Mouse (Mus musculus): Measurements from ENCODE around the gene Kif23. TPM values are rescaled to one million over a fixed set of nuclear protein-coding genes. Genes with fewer than 3 reads are reported as not detected.

Kif23 gene
- total RNA-seq (2021) (under 1 TPM; 0.52 to 0.68 TPM), polyA plus RNA-seq (2012; rRNA removed) (0.45 and 1.0 TPM in 2 replicates)
- long read RNA-seq, partial matches to known transcripts, result 0 of 1 reads
- long read RNA-seq, other reads (novel, unspliced or antisense), result 1 of 1 reads

- 1% methylated on average over 44 of the region's 44 CpGs for WGBS
- peak within 1 kb of the TSS; percentile 67 for H3K4me3 ChIP-seq
- intact Hi-C loops (cut with DNase I), result loop anchor here (1.0 to 5.0 kb wide), 3 partner anchors 35 to 295 kb away; partner anchors contain the start of gene Glce
Observed at GRCm38 (mm10) chr9:61946623-61947401, at the start of gene Kif23. Gene Kif23, minus strand, starts transcription at chr9:61946774.

GRCm38 (mm10) chr9:61991158-61991557, 44.6 kb upstream of the Kif23 start:
- DNase-seq, result no peak
- Histone ChIP-seq H3K36me3 (ENCODE audit: control insufficient read depth, insufficient read depth, low read length) (no peaks in the 10 kb centered on the region), H3K27me3 (ENCODE audit: control insufficient read depth, insufficient read depth, low read length) (no peaks in the 10 kb centered on the region), H3K79me2 (replicated peaks; ENCODE audit: control insufficient read depth, insufficient read depth, low read length) (no peaks in the 10 kb centered on the region), H3K4me1 (ENCODE audit: control insufficient read depth, insufficient read depth, low read length) (no peaks in the 10 kb centered on the region), H3K9ac (ENCODE audit: low read depth, low read length) (no peak overlapping the region), H3K4me3 (no peak overlapping the region), H3K27ac (no peak overlapping the region)
- 54% methylated on average over 4 of the region's 4 CpGs for WGBS
- intact Hi-C loops (cut with DNase I), result no loop called here
- TF ChIP-seq EP300 (IDR thresholded peaks at IDR 0.05; ENCODE audit: insufficient read depth, low read depth, low read length), result no peak
- no peak for TF ChIP-seq POLR2A (IDR thresholded peaks at IDR 0.05; ENCODE audit: insufficient read depth, low read depth, low read length)
- no peak for TF ChIP-seq CTCF (IDR thresholded peaks at IDR 0.05)

More at GRCm38 (mm10) chr9:61946623-61947401, at the start of gene Kif23:
- no peaks in the 10 kb centered on the region for H3K4me1 ChIP-seq (ENCODE audit: control insufficient read depth, insufficient read depth, low read length)
- no peaks in the 10 kb centered on the region for H3K27me3 ChIP-seq (ENCODE audit: control insufficient read depth, insufficient read depth, low read length)
- no peaks in the 10 kb centered on the region; the same call in 1 of the 2 replicates for H3K79me2 ChIP-seq (replicated peaks; ENCODE audit: control insufficient read depth, insufficient read depth, low read length)
- H3K27ac ChIP-seq, result peak within 1 kb of the TSS; percentile 81
- no peaks in the 10 kb centered on the region for H3K36me3 ChIP-seq (ENCODE audit: control insufficient read depth, insufficient read depth, low read length)
- TF ChIP-seq CTCF (IDR thresholded peaks at IDR 0.05) (peak; percentile 90), POLR2A (IDR thresholded peaks at IDR 0.05; ENCODE audit: insufficient read depth, low read depth, low read length) (peak; percentile 72), EP300 (IDR thresholded peaks at IDR 0.05; ENCODE audit: insufficient read depth, low read depth, low read length) (no peak)
- DNase-seq, result peak; percentile 98 to 99
- H3K9ac ChIP-seq (ENCODE audit: low read depth, low read length), result peak within 1 kb of the TSS; percentile 73

- TF ChIP-seq POLR2A (IDR thresholded peaks at IDR 0.05; ENCODE audit: insufficient read depth, low read depth, low read length) (no peak), EP300 (IDR thresholded peaks at IDR 0.05; ENCODE audit: insufficient read depth, low read depth, low read length) (no peak), CTCF (IDR thresholded peaks at IDR 0.05) (no peak)
- intact Hi-C loops (cut with DNase I), result no loop called here
Observed at GRCm38 (mm10) chr9:61990738-61991137, 44.2 kb upstream of the Kif23 start.

GRCm38 (mm10) chr9:61986055-61986454, 39.5 kb upstream of the Kif23 start:
- no peak overlapping the region for H3K9ac ChIP-seq (ENCODE audit: low read depth, low read length)
- no peaks in the 10 kb centered on the region for H3K27me3 ChIP-seq (ENCODE audit: control insufficient read depth, insufficient read depth, low read length)
- H3K79me2 ChIP-seq (replicated peaks; ENCODE audit: control insufficient read depth, insufficient read depth, low read length), result no peaks in the 10 kb centered on the region
- TF ChIP-seq CTCF (IDR thresholded peaks at IDR 0.05) (no peak), POLR2A (IDR thresholded peaks at IDR 0.05; ENCODE audit: insufficient read depth, low read depth, low read length) (no peak), EP300 (IDR thresholded peaks at IDR 0.05; ENCODE audit: insufficient read depth, low read depth, low read length) (no peak)
- intact Hi-C loops (cut with DNase I), result loop anchor here (10.0 kb wide), 1 partner anchor 81 kb away; no protein-coding TSS in a partner anchor
- no peak overlapping the region for H3K27ac ChIP-seq
- H3K4me1 ChIP-seq (ENCODE audit: control insufficient read depth, insufficient read depth, low read length), result no peaks in the 10 kb centered on the region
- no peak for DNase-seq
- H3K36me3 ChIP-seq (ENCODE audit: control insufficient read depth, insufficient read depth, low read length), result no peaks in the 10 kb centered on the region
- H3K4me3 ChIP-seq, result no peak overlapping the region
- 75% methylated on average over 7 of the region's 7 CpGs for WGBS

More at GRCm38 (mm10) chr9:61990738-61991137, 44.2 kb upstream of the Kif23 start:
- WGBS, result 40% methylated on average over 3 of the region's 3 CpGs
- DNase-seq, result no peak
- H3K4me1 ChIP-seq (ENCODE audit: control insufficient read depth, insufficient read depth, low read length), result no peaks in the 10 kb centered on the region
- no peaks in the 10 kb centered on the region for H3K27me3 ChIP-seq (ENCODE audit: control insufficient read depth, insufficient read depth, low read length)
- no peaks in the 10 kb centered on the region for H3K36me3 ChIP-seq (ENCODE audit: control insufficient read depth, insufficient read depth, low read length)
- H3K27ac ChIP-seq, result no peak overlapping the region
- H3K79me2 ChIP-seq (replicated peaks; ENCODE audit: control insufficient read depth, insufficient read depth, low read length), result no peaks in the 10 kb centered on the region
- no peak overlapping the region for H3K4me3 ChIP-seq
- no peak overlapping the region for H3K9ac ChIP-seq (ENCODE audit: low read depth, low read length)

GRCm38 (mm10) chr9:61985183-61985863, 38.7 kb upstream of the Kif23 start:
- Histone ChIP-seq H3K27ac (no peak overlapping the region), H3K27me3 (ENCODE audit: control insufficient read depth, insufficient read depth, low read length) (no peaks in the 10 kb centered on the region), H3K79me2 (replicated peaks; ENCODE audit: control insufficient read depth, insufficient read depth, low read length) (no peaks in the 10 kb centered on the region), H3K4me1 (ENCODE audit: control insufficient read depth, insufficient read depth, low read length) (no peaks in the 10 kb centered on the region), H3K36me3 (ENCODE audit: control insufficient read depth, insufficient read depth, low read length) (no peaks in the 10 kb centered on the region), H3K4me3 (no peak overlapping the region), H3K9ac (ENCODE audit: low read depth, low read length) (no peak overlapping the region)
- TF ChIP-seq CTCF (IDR thresholded peaks at IDR 0.05), result peak; percentile 90
- TF ChIP-seq POLR2A (IDR thresholded peaks at IDR 0.05; ENCODE audit: insufficient read depth, low read depth, low read length), result no peak
- TF ChIP-seq EP300 (IDR thresholded peaks at IDR 0.05; ENCODE audit: insufficient read depth, low read depth, low read length), result 0 out of 2 replicates have a peak, but pooled peaks have one; percentile 14
- DNase-seq, result peak; percentile 62 to 81
- intact Hi-C loops (cut with DNase I), result loop anchor here (1.0 to 10.0 kb wide), 3 partner anchors 20 to 81 kb away; no protein-coding TSS in a partner anchor
- WGBS, result 39% methylated on average over 11 of the region's 11 CpGs
